Mouse (Mus musculus): ENCODE measurements around the gene Hbs1l.

The Hbs1l gene

DNA sequence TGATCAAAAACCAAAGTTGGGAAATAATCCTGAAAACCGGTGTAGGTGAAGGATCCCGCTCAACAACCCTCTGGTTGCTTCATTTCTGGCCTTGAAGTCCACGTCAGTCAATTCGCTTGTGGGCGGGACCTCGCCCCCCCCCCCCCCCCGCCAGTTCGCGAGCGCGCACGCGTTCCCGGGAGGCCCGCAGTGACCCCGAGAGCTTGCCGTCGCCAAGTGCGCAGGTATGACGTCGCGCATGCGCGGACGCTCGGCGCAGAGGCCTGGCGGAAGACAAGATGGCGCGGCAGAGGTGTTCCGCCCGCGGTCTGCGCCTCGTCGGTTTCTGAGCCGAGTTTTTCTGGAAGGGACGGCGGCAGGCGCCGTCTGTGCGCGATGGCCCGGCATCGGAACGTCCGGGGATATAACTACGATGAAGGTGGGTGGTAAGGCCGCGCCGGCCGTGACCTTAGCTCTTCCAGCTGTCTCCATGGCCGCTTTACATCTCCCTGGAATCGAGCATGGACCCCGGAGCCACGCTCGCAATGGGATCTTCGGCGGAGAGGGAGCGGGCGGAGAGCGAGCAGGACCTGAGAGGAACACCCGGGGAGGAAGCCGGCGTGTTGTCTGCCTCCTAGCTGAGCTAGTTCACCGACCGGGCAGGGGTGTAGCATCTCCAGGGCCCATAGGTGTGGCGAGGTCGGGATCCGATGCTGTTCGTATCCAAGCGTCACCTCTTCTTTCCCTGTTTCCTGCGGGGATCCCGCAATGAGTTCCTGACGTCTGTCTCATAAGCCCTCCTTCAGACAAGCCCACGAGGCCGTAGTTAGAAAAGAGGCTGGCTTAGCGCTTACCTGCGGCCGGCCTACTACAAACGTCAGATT is at the start of gene Hbs1l:
Hbs1l (plus strand) TSS at position 221 of the 863 bp plus-strand sequence.
- DNase-seq (ENCODE audit: extremely low read depth, low read depth) = peak; percentile 74

GRCm38 (mm10) chr10:21248556-21248955 is 47.2 kb upstream of the Hbs1l start:
- DNase-seq (ENCODE audit: extremely low read depth, low read depth) = no peak

- DNase-seq (ENCODE audit: extremely low read depth, low read depth) = no peak
These were observed 43.8 kb upstream of the Hbs1l start for GRCm38 (mm10) chr10:21251881-21252534.

DNA sequence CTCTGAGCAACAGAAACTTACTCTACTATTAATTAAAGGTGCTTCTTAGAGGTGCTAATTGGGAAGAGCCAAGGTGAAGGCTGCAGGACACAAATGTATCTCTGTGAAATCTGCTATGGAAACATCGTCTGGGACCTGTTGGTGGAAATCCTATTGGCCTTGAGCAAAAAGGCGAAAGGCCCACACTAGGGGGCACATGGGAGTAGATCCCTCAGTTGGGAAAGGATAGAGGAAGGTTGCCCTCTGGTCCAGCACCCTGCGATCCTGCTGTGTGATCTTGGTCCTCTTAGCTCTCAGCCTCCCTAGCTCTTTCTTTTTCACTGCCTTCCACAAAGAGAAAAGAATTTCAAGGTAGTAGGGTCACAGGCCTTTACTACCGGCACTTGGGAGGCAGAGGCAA is 43.0 kb upstream of the Hbs1l start:
- no peak for DNase-seq (ENCODE audit: extremely low read depth, low read depth)

DNA sequence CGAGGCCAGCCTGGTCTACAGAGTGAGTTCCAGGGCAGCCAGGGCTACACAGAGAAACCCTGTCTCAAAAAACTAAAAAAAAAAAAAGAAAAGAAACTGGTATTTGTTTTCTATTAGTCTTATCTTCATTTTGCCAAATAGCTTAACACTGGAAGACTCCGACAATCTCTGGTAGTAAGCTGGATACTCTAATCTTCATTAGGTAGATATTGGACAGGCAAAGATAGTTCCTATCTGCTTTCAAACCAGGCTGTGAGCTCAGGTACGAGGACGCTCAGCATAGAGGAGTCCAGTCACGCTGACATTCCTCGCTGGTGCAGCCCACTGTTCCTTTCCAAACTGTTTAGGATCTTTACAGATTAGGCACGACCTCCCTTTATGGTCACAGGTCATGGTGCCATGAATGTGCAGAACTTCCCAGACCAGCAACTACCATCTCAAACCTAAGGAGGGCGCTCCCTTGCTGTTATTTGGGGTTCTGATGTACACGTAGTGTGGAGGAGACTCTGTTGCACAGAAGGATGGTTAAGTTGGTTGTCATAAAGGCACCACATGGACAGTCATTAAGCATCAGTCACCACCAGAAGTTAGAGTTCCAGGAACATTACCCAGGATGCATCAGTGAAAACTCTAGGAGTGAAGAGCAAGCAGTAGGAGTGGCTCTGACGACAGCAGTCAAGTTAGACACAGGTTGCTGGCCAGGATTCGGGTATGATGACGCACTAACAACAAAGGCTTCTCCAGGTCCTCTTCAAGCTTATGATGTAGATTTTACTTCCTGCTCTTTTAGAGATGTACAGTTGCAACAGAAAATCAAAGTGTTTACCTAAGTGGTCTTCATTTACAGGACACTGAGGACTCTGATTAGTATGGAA is 41.3 kb upstream of the Hbs1l start:
- DNase-seq (ENCODE audit: extremely low read depth, low read depth) = no peak

GRCm38 (mm10) chr10:21257244-21257643 is 38.5 kb upstream of the Hbs1l start:
- no peak for DNase-seq (ENCODE audit: extremely low read depth, low read depth)

DNA sequence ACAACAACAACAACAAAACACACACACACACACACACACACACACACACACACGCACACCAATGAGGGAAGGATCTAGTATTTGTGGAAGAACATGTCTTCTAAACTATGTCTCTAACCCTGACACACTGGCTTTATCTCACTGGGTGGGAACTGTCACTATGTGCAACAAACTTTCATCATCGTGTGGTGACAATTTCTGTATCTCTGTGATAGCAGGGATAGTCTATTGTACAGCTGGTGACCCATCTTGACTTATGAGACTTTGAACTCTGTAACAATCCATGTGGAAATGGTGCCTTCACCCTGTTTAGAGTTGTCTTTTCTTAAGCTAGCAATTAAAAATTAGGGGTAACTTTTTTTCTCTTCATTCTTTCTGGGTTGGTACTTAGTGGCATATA is 36.1 kb upstream of the Hbs1l start:
- no peak for DNase-seq (ENCODE audit: extremely low read depth, low read depth)

DNA sequence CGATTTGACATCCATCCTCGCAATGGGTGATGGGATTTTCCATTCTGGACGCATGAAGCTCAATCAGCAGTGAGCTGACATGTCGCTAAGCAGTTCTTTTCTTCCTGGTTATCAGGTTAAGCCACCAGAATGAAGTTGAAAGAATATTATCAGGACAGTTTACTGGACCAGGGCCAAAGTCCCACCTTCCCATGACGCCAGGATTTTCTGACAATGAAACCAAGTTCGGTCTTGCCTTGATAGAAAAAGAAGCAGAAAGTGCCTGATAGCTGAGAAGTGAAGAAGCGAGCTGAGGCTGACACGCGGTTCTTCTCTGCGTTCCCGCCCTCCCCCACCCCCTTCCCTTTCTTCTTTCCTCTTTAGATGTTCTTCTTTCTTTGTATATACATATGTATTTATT is 30.6 kb upstream of the Hbs1l start:
- peak; percentile 84 for DNase-seq (ENCODE audit: extremely low read depth, low read depth)

DNA sequence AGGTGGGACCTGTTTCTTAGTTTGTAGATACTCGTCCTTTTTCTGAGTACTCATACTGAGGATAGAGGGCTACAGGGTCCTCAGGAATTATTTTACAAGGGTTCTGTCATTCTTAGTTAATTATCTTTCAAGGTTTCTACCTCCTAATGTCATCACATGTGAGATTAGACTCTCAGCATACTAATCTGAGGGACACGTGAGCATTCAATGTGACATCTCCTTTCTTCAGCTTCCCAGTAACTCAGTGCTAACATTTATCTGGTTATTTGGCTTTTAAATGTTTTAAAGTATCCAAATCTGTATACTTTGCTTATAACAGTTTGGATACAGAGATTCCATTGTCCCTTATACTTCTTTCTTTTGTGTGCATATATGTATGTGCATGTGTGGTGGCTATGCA is 28.3 kb upstream of the Hbs1l start:
- DNase-seq (ENCODE audit: extremely low read depth, low read depth) = no peak

DNA sequence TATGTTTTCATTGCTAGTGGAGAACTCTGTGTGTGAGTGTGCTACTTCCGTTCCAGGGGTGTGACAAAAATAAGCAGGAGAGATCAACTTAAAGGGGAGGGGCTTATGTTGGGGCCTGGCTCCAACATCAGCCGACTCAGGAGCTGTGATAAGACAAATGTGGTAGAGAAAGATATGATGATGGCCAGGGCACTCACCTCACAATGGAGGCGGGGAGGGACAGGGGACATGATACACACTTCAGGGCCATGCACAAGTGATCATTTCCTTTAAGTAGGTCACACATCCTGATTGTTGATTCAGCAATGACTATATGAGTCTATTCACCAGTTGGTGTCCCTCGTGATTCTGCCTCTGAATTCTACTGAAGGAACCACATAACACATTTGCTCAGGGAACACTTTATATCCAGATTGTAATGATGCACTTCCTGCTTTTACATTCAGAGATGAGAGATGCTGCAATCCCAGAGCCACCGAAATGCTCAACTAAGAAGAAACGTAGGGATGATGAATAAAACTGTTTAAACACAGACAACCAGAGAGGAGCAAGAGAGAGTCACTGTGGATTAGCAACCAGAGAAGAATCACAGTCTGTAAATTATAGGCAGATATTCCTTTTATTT is 26.9 kb upstream of the Hbs1l start:
- DNase-seq (ENCODE audit: extremely low read depth, low read depth) = peak; percentile 87

GRCm38 (mm10) chr10:21269920-21270319 is 25.9 kb upstream of the Hbs1l start:
- no peak for DNase-seq (ENCODE audit: extremely low read depth, low read depth)

DNA sequence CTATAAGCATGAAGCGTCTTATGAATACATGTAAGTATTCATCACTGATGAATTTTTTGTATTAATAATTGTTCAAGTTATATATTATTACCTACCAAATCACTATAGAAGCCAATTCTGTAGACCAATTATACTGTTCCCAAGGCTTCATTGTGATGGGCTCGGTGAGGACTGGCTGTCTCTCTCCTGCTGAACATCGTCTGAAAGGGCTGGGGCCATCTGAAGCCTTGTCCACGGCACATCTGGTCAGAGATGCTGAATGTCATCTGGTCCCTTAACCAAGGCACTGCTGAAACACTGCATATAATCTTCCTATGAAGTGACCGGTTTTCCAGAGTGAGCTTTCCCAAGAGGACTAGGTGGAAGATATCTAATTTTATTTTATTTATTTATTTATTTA is 24.9 kb upstream of the Hbs1l start:
- no peak for DNase-seq (ENCODE audit: extremely low read depth, low read depth)

GRCm38 (mm10) chr10:21271310-21271709 is 24.5 kb upstream of the Hbs1l start:
- DNase-seq (ENCODE audit: extremely low read depth, low read depth) = no peak

GRCm38 (mm10) chr10:21271785-21272184 is 24.0 kb upstream of the Hbs1l start:
- no peak for DNase-seq (ENCODE audit: extremely low read depth, low read depth)

DNA sequence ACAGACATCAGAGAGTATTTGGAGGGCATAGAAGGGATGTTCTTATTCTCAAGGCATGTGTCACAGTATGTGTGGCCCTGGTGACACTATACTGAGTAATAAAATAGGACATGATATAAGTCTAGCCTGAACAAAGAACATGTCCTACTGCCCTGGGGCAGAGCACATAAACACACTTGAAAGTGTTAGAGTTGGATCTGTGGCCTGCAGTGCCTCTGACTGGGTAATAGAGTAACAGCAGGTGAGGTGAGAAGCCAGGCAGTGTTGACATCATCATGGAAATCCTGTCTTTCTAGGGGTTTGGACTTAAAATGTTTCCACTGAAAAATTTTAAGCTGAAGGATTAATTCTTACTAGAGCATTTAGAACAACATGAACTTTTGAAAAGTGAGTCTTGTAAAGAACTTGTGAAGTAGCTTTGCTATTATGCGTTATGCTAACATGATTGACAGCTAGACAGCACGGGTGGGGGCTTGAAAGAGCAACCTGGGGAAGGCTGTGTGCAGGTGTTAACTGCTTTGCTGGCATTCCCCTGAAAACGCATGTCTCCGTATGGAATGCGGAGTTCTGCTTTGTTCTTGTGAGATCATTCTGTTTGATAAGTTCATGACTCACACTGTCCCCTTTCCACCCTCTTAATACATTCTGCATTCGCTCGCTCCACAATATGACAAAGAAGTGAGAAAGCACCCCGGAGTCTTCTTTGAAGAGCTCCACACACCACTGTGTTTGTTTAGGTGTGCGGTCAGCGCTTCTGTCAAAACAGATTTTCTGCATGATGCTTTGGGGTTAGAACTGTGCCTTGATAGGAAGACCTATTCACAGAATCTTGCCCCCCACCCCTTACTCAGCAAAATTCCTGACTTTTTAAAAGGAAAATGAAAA is 8.3 kb upstream of the Hbs1l start:
- DNase-seq (ENCODE audit: extremely low read depth, low read depth) = no peak

GRCm38 (mm10) chr10:21291228-21291627 is 4.6 kb upstream of the Hbs1l start:
- DNase-seq (ENCODE audit: extremely low read depth, low read depth) = no peak

- DNase-seq (ENCODE audit: extremely low read depth, low read depth) = no peak
These were observed 1.6 kb upstream of the Hbs1l start for GRCm38 (mm10) chr10:21294217-21294616.

GRCm38 (mm10) chr10:21295397-21295758 is 401 bp upstream of the Hbs1l start:
- no peak for DNase-seq (ENCODE audit: extremely low read depth, low read depth)

DNA sequence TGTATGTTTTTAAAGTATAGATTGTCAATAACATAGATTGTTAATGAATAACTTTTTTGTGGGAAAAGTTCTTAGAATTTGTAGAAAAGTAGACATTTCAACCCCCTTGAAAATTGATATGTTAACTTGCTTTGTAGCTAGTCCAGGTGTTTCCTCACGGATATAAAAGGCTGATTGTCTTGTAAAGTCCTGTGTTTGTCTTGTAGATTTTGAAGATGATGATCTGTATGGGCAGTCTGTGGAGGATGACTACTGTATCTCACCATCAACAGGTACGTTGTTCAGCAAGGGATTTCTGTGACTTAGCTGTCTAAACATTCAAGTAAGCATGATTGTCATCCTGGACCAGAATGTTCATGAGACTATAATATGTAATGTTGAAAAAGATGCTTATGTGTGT is 3.2 kb downstream of the Hbs1l start:
- no peak for DNase-seq (ENCODE audit: extremely low read depth, low read depth)

DNA sequence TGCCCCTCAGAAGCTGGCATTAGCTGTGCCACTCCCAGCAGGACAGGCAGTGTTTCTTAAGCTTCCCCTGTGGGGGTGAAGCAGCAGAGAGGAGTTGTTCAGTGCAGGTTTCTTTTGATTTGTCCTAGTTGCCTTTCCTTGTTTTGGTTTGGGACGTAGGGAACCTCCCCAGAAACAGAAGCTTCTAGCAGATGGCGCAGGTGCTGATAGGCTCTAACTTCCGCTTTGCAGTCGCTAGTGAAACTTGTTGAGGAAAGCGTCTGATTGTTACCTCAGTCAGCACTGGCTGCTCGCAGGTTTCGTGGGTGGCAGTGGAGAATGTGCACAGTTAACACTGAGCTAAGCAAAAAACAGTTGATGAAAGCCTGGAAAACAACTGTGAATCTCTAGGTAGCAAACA is 6.0 kb downstream of the Hbs1l start:
- DNase-seq (ENCODE audit: extremely low read depth, low read depth) = peak; percentile 77
